Mouse (Mus musculus) limb, embryonic 14.5 days (tissue): ENCODE results near the gene Foxe3. TPM values are rescaled to one million over a fixed set of nuclear protein-coding genes. Genes with fewer than 3 reads are reported as not detected.

Experiments
- ATAC-seq: fragments of 200-750 bp; cut with Nextera tagmentation; 2 replicates; pipeline ENCODE4 v1.8.0; 2017; ENCODE audit warnings: low read depth, moderate number of reproducible peaks, moderate TSS enrichment; ENCODE audit not compliant: low FRiP score
- DNase-seq: peaks from one replicate; pipeline ENCODE4 v3.0.0-alpha.2; 2015; ENCODE audit warnings: low spot score
- H3K27ac ChIP-seq: fragments of 300-500 bp; sonication (generic); replicated peaks from 2 replicates; pipeline ENCODE4 v1.5.1; 2014; ENCODE audit warnings: low read depth, mild to moderate bottlenecking, low read length, moderate library complexity, mixed read lengths
- H3K27me3 ChIP-seq: fragments of 300-500 bp; sonication (generic); 2 replicates; pipeline ENCODE4 v1.6.1; 2014; ENCODE audit warnings: low read length, mixed read lengths; ENCODE audit not compliant: control insufficient read depth, insufficient read depth
- H3K36me3 ChIP-seq: fragments of 300-500 bp; sonication (generic); 2 replicates; pipeline ENCODE4 v1.6.1; 2014; ENCODE audit warnings: mild to moderate bottlenecking, low read length, moderate library complexity, mixed read lengths; ENCODE audit not compliant: control insufficient read depth, insufficient read depth
- H3K4me1 ChIP-seq: fragments of 300-500 bp; sonication (generic); 2 replicates; pipeline ENCODE4 v1.6.1; 2014; ENCODE audit warnings: antibody characterized with exemption, low read length, mixed read lengths; ENCODE audit not compliant: control insufficient read depth, insufficient read depth
- H3K4me2 ChIP-seq: fragments of 300-500 bp; sonication (generic); replicated peaks from 2 replicates; pipeline ENCODE4 v1.6.1; 2014; ENCODE audit warnings: low read depth, mild to moderate bottlenecking, low read length, moderate library complexity; ENCODE audit not compliant: severe bottlenecking
- H3K4me3 ChIP-seq: fragments of 300-500 bp; sonication (generic); replicated peaks from 2 replicates; pipeline ENCODE4 v1.5.1; 2014; ENCODE audit warnings: low read length
- H3K9ac ChIP-seq: fragments of 300-500 bp; sonication (generic); 2 replicates; pipeline ENCODE4 v1.6.1; 2014; ENCODE audit warnings: mild to moderate bottlenecking, low read depth, low read length, moderate library complexity; ENCODE audit not compliant: severe bottlenecking
- H3K9me3 ChIP-seq: fragments of 300-500 bp; sonication (generic); 2 replicates; pipeline ENCODE4 v1.6.1; 2016; ENCODE audit warnings: low read length; ENCODE audit not compliant: control insufficient read depth
- POLR2A ChIP-seq: fragments of 200-500 bp; IDR thresholded peaks from 2 replicates; pipeline ENCODE4 v1.8.0; 2012; ENCODE audit warnings: inconsistent platforms, mild to moderate bottlenecking, moderate library complexity, borderline replicate concordance; ENCODE audit not compliant: insufficient read depth, insufficient read length; ENCODE audit errors: extremely low read depth
- WGBS: fragments of 180-500 bp; shearing (Covaris S2); extraction: QIAGEN DNeasy Blood & Tissue Kit; methylation state at CpG from one replicate; pipeline ENCODE4 v1.1.7; 2014; 5-methylcytosine and 5-hydroxymethylcytosine counted together
- polyA plus RNA-seq, 2 experiments: library from polyadenylated mRNA; depleted of rRNA in 1 of 2; stranded (reverse) in 1 of 2; unstranded in 1 of 2; fragments of >200 nt; fragmentation: Nextera tagmentation in 1 of 2; extraction: Ambion mirVana in 1 of 2; gene quantifications; 2 replicates each; pipeline versions ENCODE4 v1.2.1 to v1.2.3; 2012 to 2014

Foxe3 gene
- polyA plus RNA-seq, 2 experiments: not detected

DNA sequence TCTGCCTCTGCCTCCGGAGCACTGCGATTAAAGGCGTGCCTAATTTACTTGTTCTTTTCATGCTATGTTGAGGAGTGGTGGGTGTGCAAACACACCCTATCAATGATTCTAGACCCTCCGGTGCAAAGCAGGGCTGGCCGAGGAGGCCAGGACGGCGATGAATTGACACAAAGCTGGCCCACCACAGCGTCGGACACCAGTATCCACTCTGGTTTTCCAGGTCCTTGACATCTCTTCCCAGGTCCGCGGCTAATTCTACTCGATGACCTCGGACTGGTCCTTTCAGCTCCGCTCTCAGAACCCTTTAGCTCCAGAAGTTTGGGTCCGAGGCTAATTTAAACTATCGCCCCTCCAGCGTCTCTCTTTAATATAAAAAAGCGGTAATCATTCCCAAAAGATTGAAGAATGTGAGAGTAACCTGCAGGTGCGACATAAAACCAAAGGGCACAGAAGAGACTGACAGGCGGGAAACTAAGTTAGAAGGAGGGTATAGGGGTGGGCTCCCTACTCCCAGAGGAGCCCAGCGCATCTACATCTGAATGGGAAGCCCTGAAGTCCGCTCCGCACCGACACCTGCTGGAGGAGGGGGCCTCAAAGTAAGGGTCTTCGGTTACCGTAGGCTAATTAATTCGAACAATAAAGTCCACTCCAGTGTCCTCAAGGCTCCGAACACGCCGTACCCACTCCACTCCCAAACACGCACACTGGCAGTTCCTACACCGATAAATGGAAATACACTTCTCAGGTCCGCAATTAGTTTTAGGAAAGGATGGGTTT, 24.8 kb downstream of the Foxe3 start:
- Histone ChIP-seq H3K9ac (no peak overlapping the region), H3K4me2 (peak overlapping the region; percentile 44; the same call in 1 of the 2 replicates), H3K4me1 (0 out of 2 replicates have a peak, but pooled peaks cover 4% of the 10 kb centered on the region), H3K9me3 (no peaks in the 10 kb centered on the region), H3K4me3 (0 out of 2 replicates have a peak overlapping the region, but pooled peaks have one; percentile 23), H3K27me3 (peaks cover 84% of the 10 kb centered on the region), H3K36me3 (no peaks in the 10 kb centered on the region), H3K27ac (no peak overlapping the region)
- TF ChIP-seq POLR2A: no peak
- 5% methylated on average over 33 of the region's 33 CpGs for WGBS
- DNase-seq: no peak
- ATAC-seq: no peak

DNA sequence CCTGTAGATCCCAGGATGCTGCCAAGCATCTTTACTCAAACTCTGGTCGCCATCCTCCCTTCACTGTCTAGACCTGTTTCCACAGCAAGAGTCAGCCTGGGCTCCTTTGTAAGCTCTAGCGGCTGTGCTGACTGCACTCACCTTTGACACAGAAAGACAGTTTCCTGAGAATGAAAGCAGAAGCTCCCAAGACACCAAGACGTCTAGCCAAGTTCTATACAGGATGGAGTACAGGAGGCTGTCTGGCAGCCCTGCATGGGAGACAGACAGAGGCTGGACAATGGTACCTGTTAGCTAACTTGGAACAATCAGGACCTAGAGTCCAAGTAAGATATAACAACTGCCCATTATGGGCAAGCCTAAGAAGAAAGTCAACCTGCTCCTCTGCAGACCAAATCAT, 25.9 kb downstream of the Foxe3 start:
- ATAC-seq (no peak), DNase-seq (no peak)
- H3K4me3 ChIP-seq: no peak overlapping the region
- no peak overlapping the region for H3K4me2 ChIP-seq
- no peaks in the 10 kb centered on the region for H3K36me3 ChIP-seq
- no peaks in the 10 kb centered on the region for H3K9me3 ChIP-seq
- no peak overlapping the region for H3K27ac ChIP-seq
- H3K9ac ChIP-seq: no peak overlapping the region
- H3K4me1 ChIP-seq: 0 out of 2 replicates have a peak, but pooled peaks cover 4% of the 10 kb centered on the region
- no peak for TF ChIP-seq POLR2A
- peaks cover 73% of the 10 kb centered on the region for H3K27me3 ChIP-seq
- 12% methylated on average over 3 of the region's 3 CpGs for WGBS

GRCm38 (mm10) chr4:114897853-114898252, 28.0 kb downstream of the Foxe3 start:
- ATAC-seq (no peak), DNase-seq (no peak)
- no peak for TF ChIP-seq POLR2A
- peaks cover 58% of the 10 kb centered on the region for H3K27me3 ChIP-seq
- H3K9ac ChIP-seq: no peak overlapping the region
- H3K27ac ChIP-seq: no peak overlapping the region
- H3K9me3 ChIP-seq: no peaks in the 10 kb centered on the region
- H3K4me3 ChIP-seq: no peak overlapping the region
- H3K4me1 ChIP-seq: 0 out of 2 replicates have a peak, but pooled peaks cover 4% of the 10 kb centered on the region
- WGBS: 8% methylated on average over 4 of the region's 4 CpGs
- no peak overlapping the region for H3K4me2 ChIP-seq
- no peaks in the 10 kb centered on the region for H3K36me3 ChIP-seq

- Histone ChIP-seq H3K4me1 (no peaks in the 10 kb centered on the region), H3K4me2 (no peak overlapping the region), H3K4me3 (no peak overlapping the region), H3K27ac (no peak overlapping the region), H3K27me3 (peaks cover 4% of the 10 kb centered on the region; the same call in 1 of the 2 replicates), H3K36me3 (no peaks in the 10 kb centered on the region), H3K9ac (no peak overlapping the region), H3K9me3 (no peaks in the 10 kb centered on the region)
- TF ChIP-seq POLR2A: no peak
- ATAC-seq: no peak
- 100% methylated on average over 1 of the region's 1 CpGs for WGBS
- DNase-seq: no peak
Measured at GRCm38 (mm10) chr4:114882232-114882631, 43.6 kb downstream of the Foxe3 start.

DNA sequence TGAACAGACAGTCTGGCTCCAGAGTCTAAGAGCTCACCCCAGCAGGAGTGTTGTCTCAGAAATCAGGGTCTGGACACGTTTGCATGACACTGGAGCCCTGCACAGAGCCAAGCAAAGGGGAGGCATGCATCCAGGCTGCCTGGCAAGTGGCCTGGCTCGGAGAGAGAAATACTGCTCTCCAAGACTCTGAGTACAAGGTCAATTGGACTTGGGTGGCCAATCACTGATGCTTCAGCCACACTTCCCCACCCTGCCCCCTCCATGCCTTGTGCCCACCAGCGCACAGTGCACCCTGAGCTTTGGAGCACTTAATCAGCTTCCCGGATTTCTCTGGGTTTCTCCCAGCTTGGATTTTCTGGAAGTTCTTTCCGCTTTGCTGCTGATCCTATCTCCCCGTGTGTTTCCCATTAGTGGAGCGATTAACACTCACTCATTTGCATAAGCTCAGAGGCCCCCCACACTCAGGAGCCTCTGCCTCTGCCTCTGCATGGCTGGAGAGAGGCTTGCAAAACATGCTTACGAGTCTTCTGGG, 49.3 kb downstream of the Foxe3 start:
- no peaks in the 10 kb centered on the region for H3K36me3 ChIP-seq
- TF ChIP-seq POLR2A: no peak
- no peak overlapping the region for H3K27ac ChIP-seq
- WGBS: 21% methylated on average over 8 of the region's 8 CpGs
- ATAC-seq: no peak
- no peak overlapping the region for H3K4me3 ChIP-seq
- H3K9me3 ChIP-seq: no peaks in the 10 kb centered on the region
- no peaks in the 10 kb centered on the region for H3K27me3 ChIP-seq
- H3K9ac ChIP-seq: no peak overlapping the region
- no peak for DNase-seq
- no peak overlapping the region for H3K4me2 ChIP-seq
- H3K4me1 ChIP-seq: no peaks in the 10 kb centered on the region

Other genes with a start within 250 kb of the Foxe3 start
- gene Gm12830, start 104.3 kb downstream of the Foxe3 start, polyA plus RNA-seq (2012; rRNA removed): not detected in 2 replicates
- not detected in 2 replicates for gene Gm12830, start 104.3 kb downstream of the Foxe3 start, polyA plus RNA-seq (2014; fragmentation: Nextera tagmentation; extraction: Ambion mirVana)
- 3.9 and 6.6 TPM in 2 replicates for gene Foxd2, start 17.1 kb downstream of the Foxe3 start, polyA plus RNA-seq (2012; rRNA removed)
- gene Foxd2, start 17.1 kb downstream of the Foxe3 start, polyA plus RNA-seq (2014; fragmentation: Nextera tagmentation; extraction: Ambion mirVana): 1.2 and 1.5 TPM in 2 replicates
- gene Cmpk1, start 61.2 kb upstream of the Foxe3 start, polyA plus RNA-seq (2012; rRNA removed): 37.0 and 42.4 TPM in 2 replicates
- 103 and 120 TPM in 2 replicates for gene Cmpk1, start 61.2 kb upstream of the Foxe3 start, polyA plus RNA-seq (2014; fragmentation: Nextera tagmentation; extraction: Ambion mirVana)
- 16.2 and 18.0 TPM in 2 replicates for gene Stil, start 74.1 kb upstream of the Foxe3 start, polyA plus RNA-seq (2012; rRNA removed)
- 11.5 and 12.8 TPM in 2 replicates for gene Stil, start 74.1 kb upstream of the Foxe3 start, polyA plus RNA-seq (2014; fragmentation: Nextera tagmentation; extraction: Ambion mirVana)
- 3.4 and 4.4 TPM in 2 replicates for gene Tal1, start 130.4 kb upstream of the Foxe3 start, polyA plus RNA-seq (2012; rRNA removed)
- gene Tal1, start 130.4 kb upstream of the Foxe3 start, polyA plus RNA-seq (2014; fragmentation: Nextera tagmentation; extraction: Ambion mirVana): 1.6 and 1.7 TPM in 2 replicates
- 11.3 and 12.0 TPM in 2 replicates for gene Pdzk1ip1, start 162.7 kb upstream of the Foxe3 start, polyA plus RNA-seq (2012; rRNA removed)
- gene Pdzk1ip1, start 162.7 kb upstream of the Foxe3 start, polyA plus RNA-seq (2014; fragmentation: Nextera tagmentation; extraction: Ambion mirVana): 14.7 and 21.9 TPM in 2 replicates
- 0.03 TPM in 2 replicates for gene Cyp4x1, start 208.3 kb upstream of the Foxe3 start, polyA plus RNA-seq (2012; rRNA removed)
- 0.11 TPM in 1 of 2 replicates, not detected in the other for gene Cyp4x1, start 208.3 kb upstream of the Foxe3 start, polyA plus RNA-seq (2014; fragmentation: Nextera tagmentation; extraction: Ambion mirVana)